Mouse (Mus musculus) ES-E14 (cell line): ENCODE results near the gene Cav2. TPM values are rescaled to one million over a fixed set of nuclear protein-coding genes. Genes with fewer than 3 reads are reported as not detected.
A peak's percentile ranks its signal among the peaks of the same experiment; 100 is the strongest.

ENCODE experiments used
- DNase-seq: peaks from one replicate; pipeline ENCODE4 v3.0.0-alpha.2; 2013; ENCODE audit warnings: low read depth, low spot score
- H3K27ac ChIP-seq: 2 replicates; pipeline ENCODE4 v1.5.1; 2012; ENCODE audit warnings: low read depth, mild to moderate bottlenecking, low read length, moderate library complexity, mixed read lengths; ENCODE audit not compliant: poor library complexity, insufficient read depth, severe bottlenecking
- H3K36me3 ChIP-seq: 2 replicates; pipeline ENCODE4 v1.6.1; 2012; ENCODE audit warnings: mild to moderate bottlenecking, low read length, moderate library complexity, mixed read lengths; ENCODE audit not compliant: control insufficient read depth, poor library complexity, insufficient read depth, severe bottlenecking
- H3K4me1 ChIP-seq, 2 experiments: fragments of 150-350 bp in 1 of 2; sonication (generic) in 1 of 2; 2 replicates each; pipeline ENCODE4 v1.6.1; 2012; ENCODE audit warnings: low read length in 2 of 2, mild to moderate bottlenecking in 1 of 2, mixed read lengths in 1 of 2; ENCODE audit not compliant: control insufficient read depth in 2 of 2, insufficient read depth in 2 of 2, poor library complexity in 1 of 2
- H3K4me3 ChIP-seq, 2 experiments: fragments of 150-350 bp in 1 of 2; sonication (generic) in 1 of 2; 2 replicates each; pipeline ENCODE4 v1.5.1; 2012; ENCODE audit warnings: low read length in 2 of 2, low read depth in 1 of 2, mild to moderate bottlenecking in 1 of 2, mixed read lengths in 1 of 2; ENCODE audit not compliant: insufficient read depth in 1 of 2, poor library complexity in 1 of 2, severe bottlenecking in 1 of 2
- H3K9ac ChIP-seq: 2 replicates; pipeline ENCODE4 v1.6.1; 2012; ENCODE audit warnings: low read depth, mild to moderate bottlenecking, low read length, mixed read lengths; ENCODE audit not compliant: poor library complexity, insufficient read depth, severe bottlenecking
- H3K9me3 ChIP-seq: fragments of 150-350 bp; sonication (generic); 2 replicates; pipeline ENCODE4 v1.6.1; 2012; ENCODE audit warnings: low read depth, mild to moderate bottlenecking, low read length; ENCODE audit not compliant: control insufficient read depth, insufficient read depth
- CHD2 ChIP-seq: IDR thresholded peaks from 2 replicates; pipeline ENCODE4 v1.6.1; 2014; ENCODE audit warnings: mild to moderate bottlenecking, low read depth, low read length, inconsistent platforms
- HCFC1 ChIP-seq: IDR thresholded peaks from 2 replicates; pipeline ENCODE4 v1.6.1; 2012; ENCODE audit warnings: low read length, inconsistent platforms, borderline replicate concordance; ENCODE audit not compliant: insufficient read depth
- MAFK ChIP-seq: IDR thresholded peaks from 2 replicates; pipeline ENCODE4 v1.6.1; 2014; ENCODE audit warnings: mild to moderate bottlenecking, low read depth, low read length, inconsistent platforms; ENCODE audit not compliant: insufficient read depth
- ZC3H11A ChIP-seq: IDR thresholded peaks from 2 replicates; pipeline ENCODE4 v1.6.1; 2012; ENCODE audit warnings: low read depth, mild to moderate bottlenecking, inconsistent platforms, low read length, borderline replicate concordance
- ZNF384 ChIP-seq: IDR thresholded peaks from 2 replicates; pipeline ENCODE4 v1.6.1; 2012; ENCODE audit warnings: low read depth, low read length, inconsistent platforms
- in situ Hi-C, 2 experiments: fragments of 600-800 bp; cut with MboI; formaldehyde crosslinking; loops; one replicate each; pipeline ENCODE4 v1.15.1; 2025; ENCODE audit warnings: low sequenced_read_pairs in 2 of 2, inconsistent platforms in 1 of 2; ENCODE audit not compliant: unreplicated experiment in 2 of 2
- total RNA-seq: library from RNA; depleted of rRNA; stranded (reverse); fragments of 300-350 nt; gene quantifications from 2 replicates; pipeline ENCODE4 v1.2.3, GENCODE M21; 2012

Gene Cav2
- total RNA-seq, 1 experiment, result 4.5 TPM

GRCm38 (mm10) chr6:17282159-17282558, 1.2 kb downstream of the Cav2 start:
- Histone ChIP-seq H3K9me3 (no peaks in the 10 kb centered on the region), H3K27ac (no peak overlapping the region), H3K4me3 (no peak overlapping the region), H3K4me1 (peaks cover 0 to 2% of the 10 kb centered on the region in 2 experiments; a peak in 1 of 4 replicates), H3K36me3 (no peaks in the 10 kb centered on the region), H3K9ac (no peak overlapping the region)
- DNase-seq, result no peak
- no peak for TF ChIP-seq HCFC1
- in situ Hi-C loops, result no loop called here

DNA sequence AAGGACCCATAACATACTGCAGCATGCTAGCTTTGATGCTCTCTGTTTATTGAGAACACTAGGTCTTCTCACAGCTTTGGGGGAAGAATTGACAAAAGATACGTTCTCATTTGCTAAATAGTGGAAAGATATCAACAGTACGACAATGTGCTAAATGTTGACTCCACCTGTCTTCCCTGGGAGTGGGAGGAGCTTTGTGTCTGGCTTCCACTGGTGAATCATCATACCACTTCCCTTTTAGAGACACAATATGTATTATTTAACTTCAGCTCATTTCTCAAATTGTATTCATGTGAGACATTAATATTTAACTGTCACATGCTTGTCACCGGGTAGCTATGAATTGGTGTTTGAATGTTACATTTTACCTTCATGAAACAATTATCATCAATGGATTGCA, 2.8 kb downstream of the Cav2 start:
- in situ Hi-C loops, result no loop called here

GRCm38 (mm10) chr6:17286381-17286780, 5.4 kb downstream of the Cav2 start:
- no peak overlapping the region for H3K9ac ChIP-seq
- no peaks in the 10 kb centered on the region for H3K36me3 ChIP-seq
- no peaks in the 10 kb centered on the region for H3K9me3 ChIP-seq
- no peak for DNase-seq
- no peak overlapping the region for H3K4me3 ChIP-seq
- TF ChIP-seq CHD2 (no peak), ZNF384 (no peak), HCFC1 (no peak), ZC3H11A (no peak), MAFK (no peak)
- in situ Hi-C loops, result no loop called here
- no peak overlapping the region for H3K27ac ChIP-seq
- H3K4me1 ChIP-seq, result no peaks in the 10 kb centered on the region; a peak in 1 of 4 replicates

More for the DNA sequence above, 2.8 kb downstream of the Cav2 start:
- no peak for DNase-seq
- no peak overlapping the region for H3K27ac ChIP-seq
- no peak for TF ChIP-seq CHD2
- no peak for TF ChIP-seq ZNF384
- no peak for TF ChIP-seq HCFC1
- TF ChIP-seq ZC3H11A, result no peak
- H3K4me1 ChIP-seq, result peaks cover 0 to 2% of the 10 kb centered on the region in 2 experiments; a peak in 1 of 4 replicates
- H3K9me3 ChIP-seq, result no peaks in the 10 kb centered on the region
- H3K9ac ChIP-seq, result no peak overlapping the region
- H3K36me3 ChIP-seq, result no peaks in the 10 kb centered on the region
- H3K4me3 ChIP-seq, result no peak overlapping the region

DNA sequence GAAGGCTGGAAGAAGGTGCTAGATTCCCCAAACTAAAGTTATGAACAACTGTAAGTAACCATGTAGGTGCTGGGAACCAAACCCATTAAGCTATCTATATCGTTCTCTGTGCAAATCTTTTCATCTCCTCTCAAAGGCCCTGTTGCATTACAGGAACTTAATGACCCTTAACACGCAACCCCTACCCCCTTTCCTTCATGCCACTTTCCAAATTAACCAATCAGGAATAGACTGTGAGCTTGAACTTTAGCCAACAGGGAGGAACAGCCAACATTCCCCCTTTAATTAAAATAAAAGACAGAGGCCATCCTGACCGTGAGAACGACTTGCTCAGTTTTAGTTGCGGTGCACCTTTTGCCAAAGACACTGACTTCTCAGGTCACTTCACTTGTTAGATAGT, 14.1 kb downstream of the Cav2 start:
- H3K4me3 ChIP-seq, result no peak overlapping the region
- H3K27ac ChIP-seq, result no peak overlapping the region
- no peaks in the 10 kb centered on the region for H3K9me3 ChIP-seq
- H3K9ac ChIP-seq, result no peak overlapping the region
- no peaks in the 10 kb centered on the region for H3K36me3 ChIP-seq
- no peaks in the 10 kb centered on the region for H3K4me1 ChIP-seq
- TF ChIP-seq CHD2 (no peak), MAFK (no peak), ZC3H11A (no peak), ZNF384 (no peak), HCFC1 (no peak)
- in situ Hi-C loops, result no loop called here
- no peak for DNase-seq

DNA sequence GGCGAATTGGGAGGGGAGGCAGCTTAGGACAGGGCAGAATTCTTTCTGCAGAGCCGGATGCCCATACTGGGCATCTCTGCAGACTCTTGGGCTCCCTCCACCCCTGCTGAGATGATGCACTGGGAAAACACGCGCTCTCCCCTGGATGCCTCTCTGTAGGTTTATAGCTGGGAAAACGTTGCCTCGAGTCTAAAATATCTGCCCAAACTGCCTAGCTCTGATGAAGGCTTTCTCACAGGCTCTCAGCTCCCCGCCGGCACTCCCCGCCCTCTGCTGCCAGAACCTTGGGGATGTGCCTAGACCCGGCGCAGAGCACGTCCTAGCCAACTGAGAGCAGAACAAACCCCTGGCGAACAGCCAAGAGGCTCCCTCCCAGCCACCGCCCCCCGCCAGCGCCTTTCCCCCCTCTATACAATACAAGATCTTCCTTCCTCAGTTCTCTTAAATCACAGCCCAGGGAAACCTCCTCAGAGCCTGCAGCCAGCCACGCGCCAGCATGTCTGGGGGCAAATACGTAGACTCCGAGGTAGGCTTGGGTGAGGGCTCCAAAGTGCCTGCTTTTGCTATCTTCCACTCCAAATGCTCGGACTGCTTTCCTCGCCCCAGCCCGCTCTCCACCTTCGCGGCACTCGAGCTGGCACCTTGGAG, 25.1 kb downstream of the Cav2 start, which contains the start of gene Cav1:
Gene Cav1, plus strand, starts transcription at position 382 of the 648 bp plus-strand sequence.
- Histone ChIP-seq H3K9ac (peak within 1 kb of the TSS; percentile 22; the same call in 1 of the 2 replicates), H3K4me1 (peaks cover 0 to 2% of the 10 kb centered on the region in 2 experiments; a peak in 1 of 4 replicates), H3K4me3 (peak within 1 kb of the TSS; percentile 36 to 61), H3K27ac (no peak within 1 kb of the TSS), H3K9me3 (no peaks in the 10 kb centered on the region), H3K36me3 (no peaks in the 10 kb centered on the region)
- in situ Hi-C loops, result no loop called here
- TF ChIP-seq ZC3H11A (no peak), MAFK (no peak), HCFC1 (no peak), ZNF384 (no peak), CHD2 (no peak)
- no peak for DNase-seq
